Mouse (Mus musculus) myocyte (in vitro differentiated cells): Measurements from ENCODE around the gene Mesp1.

Experiments used
- CEBPB ChIP-seq: IDR thresholded peaks from 2 replicates; pipeline ENCODE4 v1.6.1; 2011; ENCODE audit warnings: mild to moderate bottlenecking, moderate library complexity; ENCODE audit not compliant: poor library complexity, insufficient read depth, severe bottlenecking
- E2F4 ChIP-seq: IDR thresholded peaks from one replicate; pipeline ENCODE4 v1.6.1; 2011; ENCODE audit warnings: mild to moderate bottlenecking, control low read depth, moderate library complexity; ENCODE audit not compliant: insufficient read depth
- MAX ChIP-seq: IDR thresholded peaks from one replicate; pipeline ENCODE4 v1.6.1; 2011; ENCODE audit warnings: low read depth, mild to moderate bottlenecking, control low read depth
- MYOD1 ChIP-seq, 3 experiments: IDR thresholded peaks; one replicate each; pipeline ENCODE4 v1.6.1; 2011; ENCODE audit warnings: control low read depth in 2 of 3, low read depth in 2 of 3, mild to moderate bottlenecking in 2 of 3, moderate library complexity in 1 of 3; ENCODE audit not compliant: insufficient read length in 2 of 3, control insufficient read depth in 1 of 3
- MYOG ChIP-seq, 3 experiments: IDR thresholded peaks; one replicate each; pipeline ENCODE4 v1.6.1; 2011; ENCODE audit warnings: control low read depth in 2 of 3, low read depth in 2 of 3, mild to moderate bottlenecking in 2 of 3; ENCODE audit not compliant: insufficient read length in 2 of 3, control insufficient read depth in 1 of 3, insufficient read depth in 1 of 3
- POLR2A ChIP-seq: IDR thresholded peaks from one replicate; pipeline ENCODE4 v1.6.1; 2011; ENCODE audit warnings: low read depth, mild to moderate bottlenecking, control low read depth, moderate library complexity; ENCODE audit not compliant: insufficient read length
- POLR2AphosphoS2 ChIP-seq: IDR thresholded peaks from one replicate; pipeline ENCODE4 v1.6.1; 2011; ENCODE audit warnings: low read depth, control low read depth; ENCODE audit not compliant: insufficient read length
- REST ChIP-seq: IDR thresholded peaks from one replicate; pipeline ENCODE4 v1.6.1; 2011; ENCODE audit warnings: mild to moderate bottlenecking, control low read depth, moderate library complexity; ENCODE audit not compliant: insufficient read depth, insufficient read length
- SRF ChIP-seq: IDR thresholded peaks from one replicate; pipeline ENCODE4 v1.6.1; 2011; ENCODE audit warnings: low read depth; ENCODE audit not compliant: control insufficient read depth, insufficient read length
- TCF12 ChIP-seq: IDR thresholded peaks from one replicate; pipeline ENCODE4 v1.6.1; 2011; ENCODE audit warnings: mild to moderate bottlenecking, control low read depth; ENCODE audit not compliant: poor library complexity, insufficient read depth, severe bottlenecking
- TCF3 ChIP-seq: IDR thresholded peaks from one replicate; pipeline ENCODE4 v1.6.1; 2011; ENCODE audit warnings: low read depth, control low read depth; ENCODE audit not compliant: insufficient read length
- USF1 ChIP-seq: IDR thresholded peaks from one replicate; pipeline ENCODE4 v1.6.1; 2011; ENCODE audit warnings: low read depth, mild to moderate bottlenecking, control low read depth, moderate library complexity

- TF ChIP-seq MYOG (IDR thresholded peaks at IDR 0.05; ENCODE audit: control insufficient read depth in 1 of 3, insufficient read depth in 1 of 3, insufficient read length in 2 of 3, low read depth in 2 of 3) (no peak), E2F4 (no peak), SRF (no peak), POLR2A (no peak), MAX (no peak), USF1 (no peak), MYOD1 (IDR thresholded peaks at IDR 0.05; ENCODE audit: control insufficient read depth in 1 of 3, insufficient read length in 2 of 3, low read depth in 2 of 3) (no peak), POLR2AphosphoS2 (no peak), TCF12 (no peak), REST (no peak), CEBPB (no peak), TCF3 (no peak)
Observed at GRCm38 (mm10) chr7:79759766-79760165, 33.8 kb downstream of the Mesp1 start.
